Mouse (Mus musculus) lung, adult 2 months (tissue): ENCODE measurements around the gene Fam102a.

ENCODE experiments used
- CTCF ChIP-seq: fragments of 200-500 bp; IDR thresholded peaks from 2 replicates; pipeline ENCODE4 v1.5.1; 2011; ENCODE audit warnings: mild to moderate bottlenecking, low read length, control low read depth; ENCODE audit not compliant: insufficient read depth
- POLR2A ChIP-seq: fragments of 200-500 bp; IDR thresholded peaks from 2 replicates; pipeline ENCODE4 v1.6.1; 2011; ENCODE audit warnings: low read depth, mild to moderate bottlenecking, control low read depth, low read length, borderline replicate concordance; ENCODE audit errors: extremely low read depth

- TF ChIP-seq POLR2A, result no peak
- TF ChIP-seq CTCF, result no peak
These were observed 46.4 kb downstream of the Fam102a start for GRCm38 (mm10) chr2:32581450-32582095.
